Mouse (Mus musculus): ENCODE results near the gene Gm17727. TPM values are rescaled to one million over a fixed set of nuclear protein-coding genes. Genes with fewer than 3 reads are reported as not detected.
"Not testable (repeated sequence)": the region's sequence is repeated elsewhere in the genome, so short reads cannot be mapped to it uniquely, and the experiment has no call there.

The Gm17727 gene
- polyA plus RNA-seq (2015; fragmentation: Nextera tagmentation; extraction: Ambion mirVana): not detected in 2 replicates

- Histone ChIP-seq H3K9ac (no peak within 1 kb of the TSS), H3K36me3 (no peaks in the 10 kb centered on the region)
Measured at GRCm38 (mm10) chr9:35778009-35778408, at the start of gene Gm17727. Gene Gm17727, minus strand, starts transcription at chr9:35778109.

GRCm38 (mm10) chr9:35817881-35818280 is 40.0 kb upstream of the Gm17727 start:
- H3K4me2 ChIP-seq; H3K4me1 ChIP-seq; ATAC-seq (ENCODE audit: extremely low read depth, insufficient number of reproducible peaks, low FRiP score, low TSS enrichment); H3K36me3 ChIP-seq; H3K27ac ChIP-seq (replicated peaks); H3K27me3 ChIP-seq (replicated peaks); H3K4me3 ChIP-seq; H3K9ac ChIP-seq: not testable (repeated sequence)
- 90% methylated on average over 15 of the region's 15 CpGs for WGBS
- H3K9me3 ChIP-seq: peaks cover 18% of the 10 kb centered on the region; the same call in 1 of the 2 replicates

More at GRCm38 (mm10) chr9:35778009-35778408, at the start of gene Gm17727:
- Histone ChIP-seq H3K4me1 (no peaks in the 10 kb centered on the region), H3K27ac (replicated peaks) (no peak within 1 kb of the TSS), H3K27me3 (replicated peaks) (no peaks in the 10 kb centered on the region), H3K4me2 (no peak within 1 kb of the TSS), H3K9me3 (peaks cover 25% of the 10 kb centered on the region), H3K4me3 (no peak within 1 kb of the TSS)
- 53% methylated on average over 3 of the region's 3 CpGs for WGBS
- ATAC-seq (ENCODE audit: extremely low read depth, insufficient number of reproducible peaks, low FRiP score, low TSS enrichment): no peak

GRCm38 (mm10) chr9:35798146-35798545 is 20.2 kb upstream of the Gm17727 start:
- ATAC-seq (ENCODE audit: extremely low read depth, insufficient number of reproducible peaks, low FRiP score, low TSS enrichment): no peak
- no peaks in the 10 kb centered on the region for H3K36me3 ChIP-seq
- no peak overlapping the region for H3K9ac ChIP-seq
- H3K4me1 ChIP-seq: no peaks in the 10 kb centered on the region
- H3K9me3 ChIP-seq: peaks cover 13% of the 10 kb centered on the region; the same call in 1 of the 2 replicates
- H3K4me3 ChIP-seq: no peak overlapping the region
- H3K4me2 ChIP-seq: no peak overlapping the region
- H3K27ac ChIP-seq (replicated peaks): no peak overlapping the region
- no peaks in the 10 kb centered on the region for H3K27me3 ChIP-seq (replicated peaks)

DNA sequence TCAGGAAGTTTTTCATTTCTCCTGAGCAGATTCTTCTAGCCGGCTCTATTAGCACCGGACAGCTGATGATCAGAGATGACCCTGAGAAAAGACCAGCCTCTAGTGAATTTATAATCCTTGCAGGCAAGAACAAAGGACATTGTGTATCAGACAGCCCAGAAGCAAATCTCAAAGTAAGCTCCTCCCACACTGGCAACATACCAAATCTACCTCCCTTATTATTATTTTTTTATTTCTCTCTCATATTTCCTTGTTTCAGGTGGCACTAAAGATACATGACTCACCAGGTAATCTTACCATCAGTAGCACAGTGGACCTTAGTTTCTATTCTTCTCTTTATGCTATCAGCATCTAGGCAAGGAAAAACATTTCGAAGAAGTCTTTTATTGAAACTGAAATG is 12.1 kb upstream of the Gm17727 start, which contains the start of the genes Gm27235 and D730048I06Rik:
TSS of gene Gm27235 (minus strand) at position 101 of the 400 bp plus-strand sequence.
TSS of gene D730048I06Rik (minus strand) at position 112 of the 400 bp plus-strand sequence.
- 77% methylated on average over 3 of the region's 3 CpGs for WGBS
- Histone ChIP-seq H3K4me2 (no peak within 1 kb of the TSS), H3K27ac (replicated peaks) (no peak within 1 kb of the TSS), H3K4me1 (no peaks in the 10 kb centered on the region), H3K4me3 (no peak within 1 kb of the TSS), H3K27me3 (replicated peaks) (no peaks in the 10 kb centered on the region), H3K36me3 (no peaks in the 10 kb centered on the region), H3K9ac (no peak within 1 kb of the TSS), H3K9me3 (peaks cover 21% of the 10 kb centered on the region; the same call in 1 of the 2 replicates)
- ATAC-seq (ENCODE audit: extremely low read depth, insufficient number of reproducible peaks, low FRiP score, low TSS enrichment): no peak

GRCm38 (mm10) chr9:35756843-35757242 is 21.1 kb downstream of the Gm17727 start:
- no peak overlapping the region for H3K4me2 ChIP-seq
- no peak overlapping the region for H3K9ac ChIP-seq
- H3K36me3 ChIP-seq: no peaks in the 10 kb centered on the region
- H3K9me3 ChIP-seq: peaks cover 9% of the 10 kb centered on the region; the same call in 1 of the 2 replicates
- no peaks in the 10 kb centered on the region for H3K4me1 ChIP-seq
- ATAC-seq (ENCODE audit: extremely low read depth, insufficient number of reproducible peaks, low FRiP score, low TSS enrichment): no peak
- no peaks in the 10 kb centered on the region for H3K27me3 ChIP-seq (replicated peaks)
- H3K27ac ChIP-seq (replicated peaks): no peak overlapping the region
- no peak overlapping the region for H3K4me3 ChIP-seq

DNA sequence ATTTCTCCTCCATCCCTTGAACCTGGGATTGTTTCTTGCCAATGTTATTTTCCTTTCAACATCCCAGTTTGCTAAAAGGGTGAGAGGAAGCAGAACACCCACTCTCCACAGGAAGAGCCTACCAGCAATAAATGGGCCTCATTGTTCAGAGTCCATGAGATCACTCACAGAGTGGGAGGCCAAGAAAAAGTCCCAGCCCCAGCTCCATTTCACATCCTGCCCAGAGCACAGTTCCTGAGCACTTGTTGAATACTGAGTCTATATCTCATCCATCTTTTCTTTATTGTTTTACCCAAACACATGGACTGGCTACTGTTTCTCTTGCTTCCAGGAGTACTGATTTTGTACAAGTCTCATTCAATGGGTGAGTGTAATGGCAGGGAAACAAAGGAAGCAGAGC is 37.2 kb downstream of the Gm17727 start, which contains the start of gene Gm17677:
TSS of gene Gm17677 (plus strand) at position 301 of the 400 bp plus-strand sequence.
- H3K4me1 ChIP-seq: no peaks in the 10 kb centered on the region
- H3K36me3 ChIP-seq: no peaks in the 10 kb centered on the region
- H3K4me3 ChIP-seq: no peak within 1 kb of the TSS
- H3K27me3 ChIP-seq (replicated peaks): no peaks in the 10 kb centered on the region
- H3K4me2 ChIP-seq: no peak within 1 kb of the TSS
- no peak within 1 kb of the TSS for H3K27ac ChIP-seq (replicated peaks)
- no peak for ATAC-seq (ENCODE audit: extremely low read depth, insufficient number of reproducible peaks, low FRiP score, low TSS enrichment)
- H3K9ac ChIP-seq: no peak within 1 kb of the TSS
- H3K9me3 ChIP-seq: 0 out of 2 replicates have a peak, but pooled peaks cover 4% of the 10 kb centered on the region

Other genes with a start within 250 kb of the Gm17727 start
- gene Ddx25, start 219.6 kb downstream of the Gm17727 start, polyA plus RNA-seq (2015; fragmentation: Nextera tagmentation; extraction: Ambion mirVana): 1.4 and 1.5 TPM in 2 replicates
- 12.0 and 13.6 TPM in 2 replicates for gene Pus3, start 219.5 kb downstream of the Gm17727 start, polyA plus RNA-seq (2015; fragmentation: Nextera tagmentation; extraction: Ambion mirVana)
- gene Pate2, start 207.8 kb downstream of the Gm17727 start, polyA plus RNA-seq (2015; fragmentation: Nextera tagmentation; extraction: Ambion mirVana): 0.20 and 0.39 TPM in 2 replicates
- 11.5 and 13.2 TPM in 2 replicates for gene Hyls1, start 207.7 kb downstream of the Gm17727 start, polyA plus RNA-seq (2015; fragmentation: Nextera tagmentation; extraction: Ambion mirVana)
- not detected in 2 replicates for gene Pate4, start 166.2 kb downstream of the Gm17727 start, polyA plus RNA-seq (2015; fragmentation: Nextera tagmentation; extraction: Ambion mirVana)
- not detected in 2 replicates for gene Pate3, start 129.9 kb downstream of the Gm17727 start, polyA plus RNA-seq (2015; fragmentation: Nextera tagmentation; extraction: Ambion mirVana)
- gene Pate1, start 90.7 kb downstream of the Gm17727 start, polyA plus RNA-seq (2015; fragmentation: Nextera tagmentation; extraction: Ambion mirVana): not detected in 2 replicates
- not detected in 2 replicates for gene Gm17677, start 37.1 kb downstream of the Gm17727 start, polyA plus RNA-seq (2015; fragmentation: Nextera tagmentation; extraction: Ambion mirVana)
- not detected in 2 replicates for gene Gm27235, start 12.0 kb upstream of the Gm17727 start, polyA plus RNA-seq (2015; fragmentation: Nextera tagmentation; extraction: Ambion mirVana)
- gene D730048I06Rik, start 12.0 kb upstream of the Gm17727 start, polyA plus RNA-seq (2015; fragmentation: Nextera tagmentation; extraction: Ambion mirVana): not detected in 2 replicates
- gene 9230110F15Rik, start 66.0 kb upstream of the Gm17727 start, polyA plus RNA-seq (2015; fragmentation: Nextera tagmentation; extraction: Ambion mirVana): not detected in 2 replicates
- not detected in 2 replicates for gene 9230113P08Rik, start 130.3 kb upstream of the Gm17727 start, polyA plus RNA-seq (2015; fragmentation: Nextera tagmentation; extraction: Ambion mirVana)